Mouse (Mus musculus) ES-Bruce4 (cell line): ENCODE measurements around the gene Sbk3.

Experiments used
- CTCF ChIP-seq: IDR thresholded peaks from one replicate; pipeline ENCODE4 v1.8.1; 2011; ENCODE audit warnings: low read depth, low read length
- EP300 ChIP-seq: IDR thresholded peaks from 2 replicates; pipeline ENCODE4 v1.6.1; 2011; ENCODE audit warnings: low read depth, low read length; ENCODE audit not compliant: insufficient read depth
- POLR2A ChIP-seq: IDR thresholded peaks from one replicate; pipeline ENCODE4 v1.8.1; 2011; ENCODE audit warnings: low read length; ENCODE audit not compliant: insufficient read depth

GRCm38 (mm10) chr7:4993347-4993998, 22.5 kb upstream of the Sbk3 start:
- TF ChIP-seq CTCF (no peak), POLR2A (no peak), EP300 (no peak)
